Mouse (Mus musculus) urinary bladder, postnatal 36 days (tissue): ENCODE data around the gene Wdr90.

Experiments
- DNase-seq, 2 experiments: peaks; one replicate each; pipeline ENCODE4 v3.0.0; 2022; ENCODE audit warnings: low spot score in 2 of 2, mixed read lengths in 1 of 2

Gene Wdr90

GRCm38 (mm10) chr17:25860229-25860628 lies 1.1 kb downstream of the Wdr90 start:
- DNase-seq: no peak

GRCm38 (mm10) chr17:25844396-25844901 lies 16.9 kb downstream of the Wdr90 start, which contains the start of gene Rhot2:
TSS of gene Rhot2 (minus strand) at chr17:25844851.
- peak; percentile 91 to 97 for DNase-seq

GRCm38 (mm10) chr17:25843636-25844395 lies 17.5 kb downstream of the Wdr90 start:
- no peak for DNase-seq

- no peak for DNase-seq
These were observed 18.2 kb downstream of the Wdr90 start for GRCm38 (mm10) chr17:25843122-25843521.

GRCm38 (mm10) chr17:25842509-25842908 lies 18.8 kb downstream of the Wdr90 start:
- no peak for DNase-seq

GRCm38 (mm10) chr17:25841117-25841880 lies 20.0 kb downstream of the Wdr90 start, which contains the start of gene Gm20683:
TSS of gene Gm20683 (minus strand) at chr17:25841763.
- DNase-seq: no peak

- DNase-seq: no peak
These were observed 20.8 kb downstream of the Wdr90 start for GRCm38 (mm10) chr17:25840519-25840918.

GRCm38 (mm10) chr17:25839455-25840235 lies 21.7 kb downstream of the Wdr90 start:
- no peak for DNase-seq

GRCm38 (mm10) chr17:25838904-25839303 lies 22.4 kb downstream of the Wdr90 start:
- DNase-seq: no peak

- DNase-seq: no peak
These were observed 23.8 kb downstream of the Wdr90 start for GRCm38 (mm10) chr17:25837533-25837932.

- DNase-seq: peak in 1 of 2 experiments; percentile 79
These were observed 24.3 kb downstream of the Wdr90 start, which contains the start of gene Rhbdl1 for GRCm38 (mm10) chr17:25837076-25837410. TSS of gene Rhbdl1 (minus strand) at chr17:25837295.

GRCm38 (mm10) chr17:25836397-25837075 lies 24.8 kb downstream of the Wdr90 start:
- peak in 1 of 2 experiments; percentile 62 for DNase-seq

GRCm38 (mm10) chr17:25835816-25836215 lies 25.5 kb downstream of the Wdr90 start:
- DNase-seq: no peak

GRCm38 (mm10) chr17:25835301-25835700 lies 26.0 kb downstream of the Wdr90 start:
- no peak for DNase-seq

- no peak for DNase-seq
These were observed 26.6 kb downstream of the Wdr90 start for GRCm38 (mm10) chr17:25834595-25835222.

- no peak for DNase-seq
These were observed 27.2 kb downstream of the Wdr90 start for GRCm38 (mm10) chr17:25833961-25834594.

- DNase-seq: peak; percentile 83 to 93
These were observed 28.0 kb downstream of the Wdr90 start, which contains the start of gene Stub1 for GRCm38 (mm10) chr17:25833291-25833663. TSS of gene Stub1 (minus strand) at chr17:25833404.

GRCm38 (mm10) chr17:25832436-25833290 lies 28.6 kb downstream of the Wdr90 start:
- peak; percentile 99 for DNase-seq
